Mouse (Mus musculus): Measurements from ENCODE around the gene Alad. TPM values are rescaled to one million over a fixed set of nuclear protein-coding genes. Genes with fewer than 3 reads are reported as not detected.
"Not testable (repeated sequence)": the region's sequence is repeated elsewhere in the genome, so short reads cannot be mapped to it uniquely, and the experiment has no call there.

The Alad gene
- total RNA-seq, 1 experiment from 2014 or later, result 35.6 TPM

GRCm38 (mm10) chr4:62501964-62502732, 17.6 kb downstream of the Alad start:
- peak; percentile 95 to 96 for ATAC-seq (replicated peaks in 1 of 2; ENCODE audit: insufficient read depth in 1 of 2, low FRiP score in 2 of 2, low TSS enrichment in 1 of 2, low read depth in 1 of 2, poor library complexity in 2 of 2, severe bottlenecking in 2 of 2)

- ATAC-seq (replicated peaks in 1 of 2; ENCODE audit: insufficient read depth in 1 of 2, low FRiP score in 2 of 2, low TSS enrichment in 1 of 2, low read depth in 1 of 2, poor library complexity in 2 of 2, severe bottlenecking in 2 of 2), result no peak; a peak in 1 of 4 replicates
These were observed 18.2 kb downstream of the Alad start for GRCm38 (mm10) chr4:62501534-62501933.

- no peak for ATAC-seq (replicated peaks in 1 of 2; ENCODE audit: insufficient read depth in 1 of 2, low FRiP score in 2 of 2, low TSS enrichment in 1 of 2, low read depth in 1 of 2, poor library complexity in 2 of 2, severe bottlenecking in 2 of 2)
These were observed 18.9 kb downstream of the Alad start for GRCm38 (mm10) chr4:62500799-62501198.

GRCm38 (mm10) chr4:62496815-62497214, 22.9 kb downstream of the Alad start:
- ATAC-seq (replicated peaks in 1 of 2; ENCODE audit: insufficient read depth in 1 of 2, low FRiP score in 2 of 2, low TSS enrichment in 1 of 2, low read depth in 1 of 2, poor library complexity in 2 of 2, severe bottlenecking in 2 of 2), result peak; percentile 69 to 90

- ATAC-seq (replicated peaks in 1 of 2; ENCODE audit: insufficient read depth in 1 of 2, low FRiP score in 2 of 2, low TSS enrichment in 1 of 2, low read depth in 1 of 2, poor library complexity in 2 of 2, severe bottlenecking in 2 of 2), result no peak
These were observed 23.8 kb downstream of the Alad start for GRCm38 (mm10) chr4:62495946-62496345.

- no peak for ATAC-seq (replicated peaks in 1 of 2; ENCODE audit: insufficient read depth in 1 of 2, low FRiP score in 2 of 2, low TSS enrichment in 1 of 2, low read depth in 1 of 2, poor library complexity in 2 of 2, severe bottlenecking in 2 of 2)
These were observed 25.5 kb downstream of the Alad start for GRCm38 (mm10) chr4:62494230-62494629.

- no peak for ATAC-seq (replicated peaks in 1 of 2; ENCODE audit: insufficient read depth in 1 of 2, low FRiP score in 2 of 2, low TSS enrichment in 1 of 2, low read depth in 1 of 2, poor library complexity in 2 of 2, severe bottlenecking in 2 of 2)
These were observed 27.0 kb downstream of the Alad start for GRCm38 (mm10) chr4:62492682-62493081.

- ATAC-seq (replicated peaks in 1 of 2; ENCODE audit: insufficient read depth in 1 of 2, low FRiP score in 2 of 2, low TSS enrichment in 1 of 2, low read depth in 1 of 2, poor library complexity in 2 of 2, severe bottlenecking in 2 of 2), result no peak
These were observed 31.8 kb downstream of the Alad start for GRCm38 (mm10) chr4:62487914-62488313.

- no peak for ATAC-seq (replicated peaks in 1 of 2; ENCODE audit: insufficient read depth in 1 of 2, low FRiP score in 2 of 2, low TSS enrichment in 1 of 2, low read depth in 1 of 2, poor library complexity in 2 of 2, severe bottlenecking in 2 of 2)
These were observed 32.5 kb downstream of the Alad start for GRCm38 (mm10) chr4:62487172-62487571.

GRCm38 (mm10) chr4:62486162-62486696, 33.5 kb downstream of the Alad start:
- no peak for ATAC-seq (replicated peaks in 1 of 2; ENCODE audit: insufficient read depth in 1 of 2, low FRiP score in 2 of 2, low TSS enrichment in 1 of 2, low read depth in 1 of 2, poor library complexity in 2 of 2, severe bottlenecking in 2 of 2)

GRCm38 (mm10) chr4:62485450-62486161, 34.1 kb downstream of the Alad start:
- no peak for ATAC-seq (replicated peaks in 1 of 2; ENCODE audit: insufficient read depth in 1 of 2, low FRiP score in 2 of 2, low TSS enrichment in 1 of 2, low read depth in 1 of 2, poor library complexity in 2 of 2, severe bottlenecking in 2 of 2)

- peak; percentile 25 to 27; a peak in 2 of 4 replicates for ATAC-seq (replicated peaks in 1 of 2; ENCODE audit: insufficient read depth in 1 of 2, low FRiP score in 2 of 2, low TSS enrichment in 1 of 2, low read depth in 1 of 2, poor library complexity in 2 of 2, severe bottlenecking in 2 of 2)
These were observed 34.8 kb downstream of the Alad start for GRCm38 (mm10) chr4:62484928-62485327.

- ATAC-seq (replicated peaks in 1 of 2; ENCODE audit: insufficient read depth in 1 of 2, low FRiP score in 2 of 2, low TSS enrichment in 1 of 2, low read depth in 1 of 2, poor library complexity in 2 of 2, severe bottlenecking in 2 of 2), result peak; percentile 84 to 85
These were observed 38.8 kb downstream of the Alad start for GRCm38 (mm10) chr4:62480709-62481605.

- peak in 1 of 2 experiments; percentile 45; a peak in 1 of 4 replicates for ATAC-seq (replicated peaks in 1 of 2; ENCODE audit: insufficient read depth in 1 of 2, low FRiP score in 2 of 2, low TSS enrichment in 1 of 2, low read depth in 1 of 2, poor library complexity in 2 of 2, severe bottlenecking in 2 of 2)
These were observed 39.6 kb downstream of the Alad start, which contains the start of gene Bspry for GRCm38 (mm10) chr4:62479937-62480708. Bspry (plus strand) TSS chr4:62480053.

- ATAC-seq (replicated peaks in 1 of 2; ENCODE audit: insufficient read depth in 1 of 2, low FRiP score in 2 of 2, low TSS enrichment in 1 of 2, low read depth in 1 of 2, poor library complexity in 2 of 2, severe bottlenecking in 2 of 2), result not testable (repeated sequence)
These were observed 40.2 kb downstream of the Alad start for GRCm38 (mm10) chr4:62479593-62479936.

- ATAC-seq (replicated peaks in 1 of 2; ENCODE audit: insufficient read depth in 1 of 2, low FRiP score in 2 of 2, low TSS enrichment in 1 of 2, low read depth in 1 of 2, poor library complexity in 2 of 2, severe bottlenecking in 2 of 2), result no peak
These were observed 42.0 kb downstream of the Alad start for GRCm38 (mm10) chr4:62477542-62478244.

All from hematopoietic stem cell, adult 5-6 weeks (primary cell).